Mouse (Mus musculus) kidney, postnatal 10 days (tissue): ENCODE results near the gene Elane.
A peak's percentile ranks its signal among the peaks of the same experiment; 100 is the strongest.

Experiments used
- DNase-seq: peaks from one replicate; pipeline ENCODE4 v3.0.0; 2021; ENCODE audit warnings: mixed read lengths

Elane gene

GRCm38 (mm10) chr10:79931797-79932196 lies 45.8 kb downstream of the Elane start:
- no peak for DNase-seq

- peak; percentile 88 for DNase-seq
Measured at GRCm38 (mm10) chr10:79932736-79933135, 46.7 kb downstream of the Elane start.

GRCm38 (mm10) chr10:79933145-79933679 lies 47.2 kb downstream of the Elane start:
- peak; percentile 69 for DNase-seq

- DNase-seq: no peak
Measured at GRCm38 (mm10) chr10:79933861-79934260, 47.8 kb downstream of the Elane start.

DNA sequence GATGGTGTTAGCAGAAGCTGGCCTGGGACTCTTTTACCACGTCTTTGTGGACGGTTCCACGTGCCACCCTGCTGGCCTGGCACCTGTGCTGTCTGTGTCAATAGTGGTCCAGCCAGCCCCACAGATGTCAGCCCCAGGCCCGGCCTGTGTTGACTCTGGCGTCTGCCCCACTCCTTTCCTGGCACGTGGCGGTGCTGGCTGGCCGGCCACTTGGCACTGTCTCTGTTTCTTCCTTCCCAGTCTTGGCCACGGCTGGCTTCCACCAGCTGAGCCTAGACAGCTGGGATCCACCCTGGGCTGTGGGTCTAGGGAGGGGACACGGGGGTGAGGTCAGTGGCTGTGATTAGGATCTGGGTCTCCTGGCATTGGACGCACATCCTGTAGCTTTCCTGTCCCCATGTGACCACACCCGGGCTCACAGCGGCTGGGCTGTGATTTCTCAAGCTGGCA lies 48.2 kb downstream of the Elane start:
- DNase-seq: peak; percentile 91

- DNase-seq: no peak
Measured at GRCm38 (mm10) chr10:79934794-79935569, 48.9 kb downstream of the Elane start.

- DNase-seq: peak; percentile 83
Measured at GRCm38 (mm10) chr10:79936284-79936910, 50.4 kb downstream of the Elane start.

GRCm38 (mm10) chr10:79936911-79937441 lies 50.9 kb downstream of the Elane start:
- DNase-seq: peak; percentile 86
